Mouse (Mus musculus): Measurements from ENCODE around the gene Nrde2.

DNA sequence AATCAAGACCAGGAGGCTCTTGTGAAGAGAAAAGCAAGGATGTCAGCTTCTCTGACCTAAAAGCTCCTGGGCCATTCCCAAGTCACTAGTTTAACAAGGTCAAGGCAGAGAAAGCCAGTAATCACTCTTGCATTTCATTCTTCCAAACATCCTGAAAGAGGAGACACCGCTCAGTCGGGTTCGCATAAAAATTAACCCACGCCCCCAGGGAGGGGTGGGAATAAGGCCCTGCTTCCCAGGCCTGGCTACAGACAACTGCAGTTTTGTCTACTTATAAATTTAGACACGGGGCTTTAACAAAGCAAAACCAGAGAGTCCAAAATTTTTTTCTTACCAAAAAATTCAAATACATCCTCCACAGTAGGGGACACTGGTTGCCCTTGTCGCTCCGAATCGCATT lies 30.5 kb downstream of the Nrde2 start:
- TF ChIP-seq POLR2A (IDR thresholded peaks at IDR 0.05; ENCODE audit: insufficient read depth, low read length), result no peak
- TF ChIP-seq CTCF (IDR thresholded peaks at IDR 0.05; ENCODE audit: low read depth, low read length), result no peak
